Mouse (Mus musculus) midbrain, embryonic 11.5 days (tissue): ENCODE data around the gene Krt81. TPM values are rescaled to one million over a fixed set of nuclear protein-coding genes. Genes with fewer than 3 reads are reported as not detected.

ENCODE experiments used
- ATAC-seq: fragments of 200-750 bp; cut with Nextera tagmentation; 2 replicates; pipeline ENCODE4 v1.8.0; 2017; ENCODE audit warnings: moderate TSS enrichment, moderate library complexity; ENCODE audit not compliant: low FRiP score
- DNase-seq: peaks from one replicate; pipeline ENCODE4 v3.0.0; 2015; ENCODE audit warnings: low spot score; ENCODE audit errors: missing footprints
- H3K27ac ChIP-seq: fragments of 300-500 bp; sonication (generic); 2 replicates; pipeline ENCODE4 v1.5.1; 2014; ENCODE audit warnings: low read depth, low read length
- H3K27me3 ChIP-seq: fragments of 300-500 bp; sonication (generic); 2 replicates; pipeline ENCODE4 v1.6.1; 2014; ENCODE audit warnings: mild to moderate bottlenecking, low read length, moderate library complexity, mixed read lengths; ENCODE audit not compliant: control insufficient read depth, insufficient read depth
- H3K36me3 ChIP-seq: fragments of 300-500 bp; sonication (generic); 2 replicates; pipeline ENCODE4 v1.6.1; 2014; ENCODE audit warnings: mild to moderate bottlenecking, low read length, moderate library complexity, mixed read lengths; ENCODE audit not compliant: control insufficient read depth, insufficient read depth
- H3K4me1 ChIP-seq: fragments of 300-500 bp; sonication (generic); 2 replicates; pipeline ENCODE4 v1.6.1; 2014; ENCODE audit warnings: low read length; ENCODE audit not compliant: control insufficient read depth, insufficient read depth
- H3K4me2 ChIP-seq: fragments of 300-500 bp; sonication (generic); 2 replicates; pipeline ENCODE4 v1.6.1; 2014; ENCODE audit warnings: mild to moderate bottlenecking, moderate library complexity
- H3K4me3 ChIP-seq: fragments of 300-500 bp; sonication (generic); 2 replicates; pipeline ENCODE4 v1.5.1; 2014; ENCODE audit warnings: low read depth, low read length
- H3K9ac ChIP-seq: fragments of 300-500 bp; sonication (generic); 2 replicates; pipeline ENCODE4 v1.6.1; 2014; ENCODE audit warnings: low read length
- H3K9me3 ChIP-seq: fragments of 300-500 bp; sonication (generic); 2 replicates; pipeline ENCODE4 v1.6.1; 2016; ENCODE audit warnings: low read length; ENCODE audit not compliant: control insufficient read depth
- WGBS: fragments of 180-500 bp; shearing (Covaris S2); extraction: QIAGEN DNeasy Blood & Tissue Kit; methylation state at CpG from one replicate; pipeline ENCODE4 v1.1.7; 2014; 5-methylcytosine and 5-hydroxymethylcytosine counted together
- polyA plus RNA-seq: library from polyadenylated mRNA; unstranded; fragments of >200 nt; fragmentation: Nextera tagmentation; extraction: Ambion mirVana; gene quantifications from 2 replicates; pipeline ENCODE4 v1.2.1, GENCODE M21; 2014

Gene Krt81
- polyA plus RNA-seq, 1 experiment from 2014 or later = not detected

DNA sequence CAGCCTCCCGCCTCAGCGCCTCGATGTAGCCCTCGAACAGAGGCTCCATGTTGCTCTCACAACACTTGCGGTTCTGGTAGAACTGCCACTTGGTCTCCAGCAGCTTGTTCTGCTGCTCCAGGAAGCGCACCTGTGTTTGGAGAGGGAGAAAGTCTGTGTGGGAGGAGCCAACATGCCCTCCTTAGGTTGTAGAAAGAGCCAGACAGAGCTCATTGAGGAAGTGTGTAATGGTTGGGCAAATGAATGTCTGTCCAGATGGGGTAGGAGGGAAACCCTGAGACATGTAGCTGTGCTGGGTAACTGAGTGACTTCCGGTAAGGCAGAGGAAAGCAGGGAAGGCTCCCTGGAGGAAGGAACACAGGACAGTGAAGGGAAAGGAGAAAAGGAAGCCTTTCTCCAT lies 26.9 kb downstream of the Krt81 start:
- H3K4me2 ChIP-seq = no peak overlapping the region
- ATAC-seq (no peak), DNase-seq (no peak)
- no peaks in the 10 kb centered on the region for H3K9me3 ChIP-seq
- H3K4me1 ChIP-seq = 0 out of 2 replicates have a peak, but pooled peaks cover 2% of the 10 kb centered on the region
- no peaks in the 10 kb centered on the region for H3K36me3 ChIP-seq
- 91% methylated on average over 7 of the region's 7 CpGs for WGBS
- no peak overlapping the region for H3K9ac ChIP-seq
- peaks cover 12% of the 10 kb centered on the region; the same call in 1 of the 2 replicates for H3K27me3 ChIP-seq
- no peak overlapping the region for H3K4me3 ChIP-seq
- H3K27ac ChIP-seq = no peak overlapping the region

DNA sequence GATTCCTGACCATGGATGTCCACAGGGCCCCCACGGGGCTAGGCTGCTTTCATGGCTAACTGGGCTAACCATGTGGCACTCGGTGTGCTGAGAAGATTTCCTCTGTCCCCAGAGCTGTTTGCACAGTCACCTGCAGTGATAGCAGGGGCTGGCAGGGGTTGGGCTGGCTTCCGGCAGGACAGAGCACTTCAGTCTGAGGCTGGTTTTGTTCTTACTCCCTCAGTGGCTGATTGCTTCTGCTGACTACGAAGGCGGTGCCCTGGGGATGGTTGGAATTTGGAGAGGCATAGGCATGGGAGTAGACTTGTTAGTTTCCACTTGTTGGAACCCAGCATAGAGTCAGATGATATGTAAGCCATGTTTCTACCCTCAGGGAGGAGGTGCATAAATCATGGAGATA lies 38.6 kb downstream of the Krt81 start:
- no peaks in the 10 kb centered on the region for H3K27me3 ChIP-seq
- H3K4me1 ChIP-seq = no peaks in the 10 kb centered on the region
- H3K4me3 ChIP-seq = no peak overlapping the region
- ATAC-seq (no peak), DNase-seq (no peak)
- H3K36me3 ChIP-seq = no peaks in the 10 kb centered on the region
- H3K9me3 ChIP-seq = no peaks in the 10 kb centered on the region
- WGBS = 26% methylated on average over 5 of the region's 5 CpGs
- H3K27ac ChIP-seq = no peak overlapping the region
- H3K4me2 ChIP-seq = no peak overlapping the region
- H3K9ac ChIP-seq = no peak overlapping the region

GRCm38 (mm10) chr15:101420903-101421302 lies 42.6 kb downstream of the Krt81 start:
- no peak overlapping the region for H3K9ac ChIP-seq
- H3K4me2 ChIP-seq = no peak overlapping the region
- H3K36me3 ChIP-seq = no peaks in the 10 kb centered on the region
- no peak overlapping the region for H3K4me3 ChIP-seq
- 60% methylated on average over 6 of the region's 6 CpGs for WGBS
- DNase-seq (no peak), ATAC-seq (no peak)
- H3K4me1 ChIP-seq = no peaks in the 10 kb centered on the region
- no peaks in the 10 kb centered on the region for H3K9me3 ChIP-seq
- H3K27me3 ChIP-seq = no peaks in the 10 kb centered on the region
- no peak overlapping the region for H3K27ac ChIP-seq

DNA sequence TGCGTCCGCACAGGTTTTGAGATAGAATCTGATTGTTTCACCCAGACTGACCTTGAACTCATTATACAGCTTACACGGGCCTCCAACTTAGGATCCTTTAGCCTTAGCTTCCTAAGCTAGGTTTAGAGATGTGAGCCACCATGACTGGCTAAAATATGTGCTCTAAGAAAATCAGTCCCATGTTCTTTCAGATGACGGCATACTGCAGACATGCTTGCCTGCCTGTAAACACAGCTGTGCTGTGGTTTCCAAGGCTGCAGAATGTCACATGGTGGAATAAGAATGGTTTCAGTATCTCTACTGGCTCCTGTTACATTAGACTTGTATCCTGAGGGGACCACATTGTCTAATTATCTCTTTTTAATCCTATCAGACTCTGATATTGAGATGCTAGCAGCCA lies 44.6 kb downstream of the Krt81 start:
- no peak for DNase-seq
- WGBS = 88% methylated on average over 4 of the region's 4 CpGs
- no peak overlapping the region for H3K4me2 ChIP-seq

DNA sequence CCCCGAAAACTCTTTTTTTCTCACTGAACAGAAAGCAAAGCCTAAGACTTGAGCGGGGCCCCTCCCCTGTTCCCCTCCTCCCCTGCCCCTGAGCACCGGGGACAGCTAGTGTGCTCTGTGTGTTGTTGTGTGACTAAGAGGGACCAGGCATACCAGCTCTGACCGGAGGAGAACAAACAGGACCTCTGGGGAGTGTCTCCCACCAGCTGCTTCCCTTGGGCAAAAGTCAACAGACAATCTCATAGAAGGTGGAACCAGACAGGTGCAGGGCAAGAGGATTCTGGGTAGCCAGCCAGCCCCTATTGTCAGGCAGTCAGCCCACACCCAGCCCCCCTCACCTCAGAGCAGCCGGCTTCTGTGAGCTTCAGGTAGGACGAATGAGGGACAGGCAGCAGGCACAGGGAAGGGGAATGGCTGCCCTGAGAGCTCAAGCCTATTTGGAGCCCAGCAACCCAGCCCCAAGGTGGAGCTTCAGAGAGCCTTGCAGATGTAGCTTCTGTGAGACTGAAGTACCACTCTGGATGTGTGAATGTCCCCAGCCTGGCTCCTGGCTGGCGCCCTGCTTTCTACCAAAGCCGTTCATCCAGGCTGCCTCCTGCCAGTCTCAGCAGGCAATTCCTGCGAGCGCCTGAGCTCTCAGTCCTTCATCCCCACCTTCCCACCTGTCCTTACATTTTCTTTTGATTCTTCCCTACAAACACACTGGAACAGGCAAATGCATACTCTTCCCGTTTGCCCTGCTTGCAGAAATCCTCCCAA lies 48.6 kb downstream of the Krt81 start:
- H3K36me3 ChIP-seq = no peaks in the 10 kb centered on the region
- no peak overlapping the region for H3K27ac ChIP-seq
- peaks cover 10% of the 10 kb centered on the region for H3K27me3 ChIP-seq
- DNase-seq (no peak), ATAC-seq (no peak)
- H3K4me1 ChIP-seq = no peaks in the 10 kb centered on the region
- H3K4me2 ChIP-seq = no peak overlapping the region
- H3K9ac ChIP-seq = no peak overlapping the region
- WGBS = 42% methylated on average over 11 of the region's 11 CpGs
- no peaks in the 10 kb centered on the region for H3K9me3 ChIP-seq
- H3K4me3 ChIP-seq = no peak overlapping the region

More for the DNA sequence above, 44.6 kb downstream of the Krt81 start:
- H3K36me3 ChIP-seq = no peaks in the 10 kb centered on the region
- no peak overlapping the region for H3K27ac ChIP-seq
- no peaks in the 10 kb centered on the region for H3K4me1 ChIP-seq
- H3K9me3 ChIP-seq = no peaks in the 10 kb centered on the region
- ATAC-seq = no peak
- no peak overlapping the region for H3K4me3 ChIP-seq
- H3K9ac ChIP-seq = no peak overlapping the region
- no peaks in the 10 kb centered on the region for H3K27me3 ChIP-seq

DNA sequence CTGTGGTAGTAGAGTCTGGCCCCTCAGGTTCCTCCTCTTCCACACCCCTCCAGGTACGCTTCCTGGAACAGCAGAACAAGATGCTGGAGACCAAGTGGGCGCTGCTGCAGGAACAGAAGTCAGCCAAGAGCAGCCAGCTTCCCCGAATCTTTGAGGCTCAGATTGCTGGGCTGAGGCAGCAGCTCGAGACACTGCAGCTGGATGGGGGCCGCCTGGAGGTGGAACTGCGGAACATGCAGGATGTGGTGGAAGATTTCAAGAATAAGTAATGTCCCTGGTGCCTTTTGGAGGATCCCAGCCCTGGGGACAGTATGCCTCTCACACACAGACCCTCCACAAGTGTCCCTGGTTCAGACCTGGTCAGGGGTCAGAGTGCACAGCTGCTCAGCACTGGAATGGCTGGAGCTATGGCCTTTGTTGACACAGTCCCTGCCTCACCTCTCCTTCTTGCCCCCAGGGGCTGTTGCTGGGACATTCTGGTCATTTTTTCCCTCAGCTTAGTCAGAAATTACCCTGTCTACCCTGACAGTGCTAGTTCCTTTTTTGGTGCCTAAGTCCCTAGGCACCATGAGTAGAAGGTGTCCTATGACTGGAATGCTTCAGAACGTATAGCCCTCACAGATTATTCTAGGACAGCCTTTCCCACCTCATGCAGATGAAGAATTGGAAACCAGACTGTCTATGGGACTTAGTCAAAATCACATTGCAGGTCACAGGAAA lies 49.5 kb downstream of the Krt81 start:
- no peak overlapping the region for H3K27ac ChIP-seq
- H3K36me3 ChIP-seq = no peaks in the 10 kb centered on the region
- WGBS = 56% methylated on average over 7 of the region's 7 CpGs
- no peak overlapping the region for H3K9ac ChIP-seq
- no peak overlapping the region for H3K4me2 ChIP-seq
- H3K4me3 ChIP-seq = no peak overlapping the region
- ATAC-seq (no peak), DNase-seq (no peak)
- H3K27me3 ChIP-seq = peaks cover 10% of the 10 kb centered on the region
- no peaks in the 10 kb centered on the region for H3K4me1 ChIP-seq
- no peaks in the 10 kb centered on the region for H3K9me3 ChIP-seq

- Histone ChIP-seq H3K4me3 (no peak overlapping the region), H3K27me3 (peaks cover 10% of the 10 kb centered on the region), H3K4me2 (no peak overlapping the region), H3K27ac (no peak overlapping the region), H3K9me3 (no peaks in the 10 kb centered on the region), H3K4me1 (no peaks in the 10 kb centered on the region), H3K9ac (no peak overlapping the region), H3K36me3 (no peaks in the 10 kb centered on the region)
- no peak for DNase-seq
- WGBS = 17% methylated on average over 31 of the region's 31 CpGs
- no peak for ATAC-seq
These were observed 51.4 kb downstream of the Krt81 start for GRCm38 (mm10) chr15:101412188-101412587.

GRCm38 (mm10) chr15:101410775-101411174 lies 52.8 kb downstream of the Krt81 start, which contains the start of gene Krt7:
TSS of gene Krt7 (plus strand) at chr15:101411043.
- 51% methylated on average over 2 of the region's 2 CpGs for WGBS
- H3K36me3 ChIP-seq = no peaks in the 10 kb centered on the region

More at GRCm38 (mm10) chr15:101410775-101411174, 52.8 kb downstream of the Krt81 start, which contains the start of gene Krt7:
- Histone ChIP-seq H3K27ac (no peak within 1 kb of the TSS), H3K27me3 (peaks cover 10% of the 10 kb centered on the region), H3K4me2 (no peak within 1 kb of the TSS), H3K9me3 (no peaks in the 10 kb centered on the region), H3K9ac (no peak within 1 kb of the TSS), H3K4me3 (no peak within 1 kb of the TSS), H3K4me1 (no peaks in the 10 kb centered on the region)
- ATAC-seq (no peak), DNase-seq (no peak)
